ENCODE assay signal across 8 mouse cellular contexts in the genomic region with DNA sequence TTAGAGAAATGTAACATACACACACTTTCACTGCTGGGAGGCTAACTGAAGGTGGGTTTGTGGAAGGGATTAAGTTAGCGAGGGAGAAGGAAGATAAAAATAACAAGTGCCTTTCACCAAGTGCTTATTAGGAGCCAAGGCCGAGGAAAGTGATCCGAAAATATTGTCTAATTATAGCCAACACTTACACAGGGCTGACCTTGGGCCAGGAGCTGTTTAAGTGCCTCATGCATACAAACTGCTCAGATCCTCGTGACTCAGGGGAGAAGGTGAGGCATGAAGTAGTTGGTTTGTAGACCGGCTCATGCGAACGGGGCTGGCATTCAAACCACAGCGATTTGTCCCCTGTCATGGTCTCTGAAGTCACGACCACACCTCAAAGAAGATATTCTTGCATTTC. TPM values are rescaled to one million over a fixed set of nuclear protein-coding genes. Genes with fewer than 3 reads are reported as not detected.
DNase-seq lines count a peak whose midpoint lies in the region; ATAC-seq lines count a peak whose summit lies in the region.

No protein-coding gene starts in this region.

- no peaks in the 10 kb centered on the region for H3K9me3 ChIP-seq in heart, embryonic 15.5 days (replicated peaks)
- H3K9me3 ChIP-seq in liver, embryonic 16.5 days (replicated peaks; ENCODE audit: control insufficient read depth, low read length), result no peaks in the 10 kb centered on the region

- no peaks in the 10 kb centered on the region for H3K36me3 ChIP-seq in heart, embryonic 15.5 days
- H3K36me3 ChIP-seq in liver, embryonic 16.5 days (ENCODE audit: control insufficient read depth, insufficient read depth), result no peaks in the 10 kb centered on the region

- 25% methylated on average over 9 of the region's 9 CpGs for WGBS in heart, embryonic 15.5 days
- 33% methylated on average over 9 of the region's 9 CpGs for WGBS in liver, embryonic 16.5 days (ENCODE audit: insufficient replicate concordance)

- H3K4me2 ChIP-seq in heart, embryonic 15.5 days, result peak overlapping the region; percentile 67
- peak overlapping the region; percentile 51 for H3K4me2 ChIP-seq in liver, embryonic 16.5 days (ENCODE audit: low read depth, low read length)

- peak overlapping the region; percentile 54 for H3K9ac ChIP-seq in heart, embryonic 15.5 days
- H3K9ac ChIP-seq in liver, embryonic 16.5 days (ENCODE audit: low read depth, low read length), result no peak overlapping the region

- peak; percentile 61 for ATAC-seq in heart, embryonic 15.5 days (replicated peaks; ENCODE audit: insufficient number of reproducible peaks, insufficient read depth, low FRiP score, low read depth)
- ATAC-seq in liver, embryonic 16.5 days (ENCODE audit: low read depth), result no peak

- peak; percentile 61 for DNase-seq in kidney, adult 11 months
- DNase-seq in kidney, adult 9 months, result no peak
- DNase-seq in NIH3T3 (ENCODE audit: low read depth), result peak; percentile 40
- DNase-seq in urinary bladder, postnatal 10 days (ENCODE audit: low spot score), result no peak
- DNase-seq in cerebellum, adult 11 months, result no peak
- no peak for DNase-seq in gastrocnemius, postnatal 25 days

- peak overlapping the region; percentile 98 for H3K27ac ChIP-seq in heart, embryonic 15.5 days
- H3K27ac ChIP-seq in liver, embryonic 16.5 days (ENCODE audit: low read length), result no peak overlapping the region

- H3K27me3 ChIP-seq in heart, embryonic 15.5 days, result no peaks in the 10 kb centered on the region
- H3K27me3 ChIP-seq in liver, embryonic 16.5 days (ENCODE audit: control insufficient read depth, insufficient read depth, low read depth, low read length), result no peaks in the 10 kb centered on the region

- peak overlapping the region; percentile 37 for H3K4me3 ChIP-seq in heart, embryonic 15.5 days
- no peak overlapping the region for H3K4me3 ChIP-seq in liver, embryonic 16.5 days (ENCODE audit: low read depth, low read length)

- H3K4me1 ChIP-seq in heart, embryonic 15.5 days (replicated peaks), result peaks cover 45% of the 10 kb centered on the region
- H3K4me1 ChIP-seq in liver, embryonic 16.5 days (ENCODE audit: control insufficient read depth, low read depth, low read length), result peaks cover 8% of the 10 kb centered on the region

RNA-seq across cellular contexts. Expression of a gene that starts 12.8 kb away (rescaled TPM):
- polyA plus RNA-seq in heart, embryonic 15.5 days (2015; fragmentation: Nextera tagmentation; extraction: Ambion mirVana), result 10.6 and 12.5 TPM in 2 replicates
- 0.67 and 0.69 TPM in 2 replicates for polyA plus RNA-seq in liver, embryonic 16.5 days (2015; fragmentation: Nextera tagmentation; extraction: Ambion mirVana)
- 10 to 100 TPM; 52.2 to 90.7 TPM for total RNA-seq in gastrocnemius, postnatal 25 days (2021)

RNA-seq across cellular contexts. Expression of a gene that starts 17.2 kb away (rescaled TPM):
- 3.3 and 5.0 TPM in 2 replicates for polyA plus RNA-seq in heart, embryonic 15.5 days (2015; fragmentation: Nextera tagmentation; extraction: Ambion mirVana)
- polyA plus RNA-seq in liver, embryonic 16.5 days (2015; fragmentation: Nextera tagmentation; extraction: Ambion mirVana), result 0.36 and 0.54 TPM in 2 replicates
- 1 to 10 TPM; 4.3 to 5.7 TPM for total RNA-seq in gastrocnemius, postnatal 25 days (2021)

RNA-seq across cellular contexts. Expression of a gene that starts 42.8 kb away (rescaled TPM):
- polyA plus RNA-seq in heart, embryonic 15.5 days (2015; fragmentation: Nextera tagmentation; extraction: Ambion mirVana), result 52.0 and 59.9 TPM in 2 replicates
- 25.0 and 26.1 TPM in 2 replicates for polyA plus RNA-seq in liver, embryonic 16.5 days (2015; fragmentation: Nextera tagmentation; extraction: Ambion mirVana)
- 10 to 100 TPM; 22.3 to 31.3 TPM for total RNA-seq in gastrocnemius, postnatal 25 days (2021)

RNA-seq across cellular contexts. Expression of a gene that starts 51.8 kb away (rescaled TPM):
- 3.1 and 4.8 TPM in 2 replicates for polyA plus RNA-seq in heart, embryonic 15.5 days (2015; fragmentation: Nextera tagmentation; extraction: Ambion mirVana)
- 0.72 and 0.81 TPM in 2 replicates for polyA plus RNA-seq in liver, embryonic 16.5 days (2015; fragmentation: Nextera tagmentation; extraction: Ambion mirVana)
- total RNA-seq in gastrocnemius, postnatal 25 days (2021), result under 1 TPM; 0.31 to 0.32 TPM

Comparison
In these comparisons a context has a peak if more than half of its experiments do, and no peak if none do; other contexts are left out.
1. DNase-seq: peak in kidney, adult 11 months (single experiment) and NIH3T3 (single experiment); none in kidney, adult 9 months (single experiment), urinary bladder, postnatal 10 days (single experiment), cerebellum, adult 11 months (single experiment) and gastrocnemius, postnatal 25 days (single experiment).